In the genomic region with DNA sequence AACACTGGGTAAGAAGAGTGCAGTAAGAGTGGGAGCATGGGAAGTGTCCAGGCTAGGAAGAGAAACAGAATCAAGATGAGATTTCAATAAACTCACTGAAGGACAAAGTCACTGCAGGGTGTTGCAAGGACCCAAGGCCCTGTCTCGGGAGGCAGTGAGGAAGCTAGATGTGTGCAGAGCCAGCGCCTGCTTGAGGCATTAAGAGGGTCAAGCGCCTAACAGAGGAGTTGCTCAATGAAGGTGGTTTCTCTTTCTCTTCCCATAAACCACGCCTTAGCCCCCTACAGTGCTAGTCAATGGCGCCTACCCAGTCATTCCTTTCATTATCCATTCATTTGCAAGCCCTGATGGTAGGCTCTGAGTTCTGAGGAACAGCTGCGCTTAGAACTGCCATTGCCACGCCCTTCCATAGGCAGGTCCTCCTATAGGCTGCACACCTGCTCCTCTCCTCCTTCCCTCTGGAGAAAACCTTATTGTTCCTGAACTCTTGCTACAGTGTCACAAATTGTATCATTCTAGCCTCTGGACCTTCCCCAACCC, we compare ENCODE assay signal across 28 mouse cellular contexts. TPM values are rescaled to one million over a fixed set of nuclear protein-coding genes. Genes with fewer than 3 reads are reported as not detected.
DNase-seq lines count a peak whose midpoint lies in the region; ATAC-seq and TF ChIP-seq lines count a peak whose summit lies in the region.
"Had no signal": no experiment of that assay in that cellular context is flagged by ENCODE, and none has a peak within 500 bp of the region (broad histone marks: within the 10 kb centered on the region; RNA-seq: fewer than 3 reads in every experiment).

No protein-coding gene starts in this region.

- H3K36me3 ChIP-seq in lung, postnatal 0 days (ENCODE audit: insufficient read depth, low read length) = no peaks in the 10 kb centered on the region
- no peaks in the 10 kb centered on the region for H3K36me3 ChIP-seq in ES-Bruce4 (ENCODE audit: control insufficient read depth, insufficient read depth, low read length, poor library complexity, severe bottlenecking)
- H3K36me3 ChIP-seq in hindbrain, embryonic 16.5 days (ENCODE audit: control insufficient read depth, insufficient read depth, low read length) = no peaks in the 10 kb centered on the region
- H3K36me3 ChIP-seq: embryonic facial prominence, embryonic 13.5 days; heart, embryonic 10.5 days; hindbrain, embryonic 13.5 days; intestine, embryonic 15.5 days; limb, embryonic 10.5 days; liver, embryonic 13.5 days; stomach, embryonic 15.5 days had no signal

- H3K4me3 ChIP-seq in lung, postnatal 0 days (ENCODE audit: low read depth, low read length) = no peak overlapping the region
- H3K4me3 ChIP-seq in lung, adult 2 months (replicated peaks; ENCODE audit: extremely low read depth, low read depth, low read length) = no peak overlapping the region
- no peak overlapping the region for H3K4me3 ChIP-seq in ES-Bruce4 (ENCODE audit: low read depth, low read length)
- no peak overlapping the region for H3K4me3 ChIP-seq in bone marrow, adult 2 months (replicated peaks; ENCODE audit: control insufficient read depth, low read depth, low read length)
- no peak overlapping the region for H3K4me3 ChIP-seq in hindbrain, embryonic 16.5 days (ENCODE audit: low read length)
- H3K4me3 ChIP-seq: embryonic facial prominence, embryonic 13.5 days; gastrocnemius, adult 2 months; heart, embryonic 10.5 days; hindbrain, embryonic 13.5 days; intestine, embryonic 15.5 days; limb, embryonic 10.5 days; liver, embryonic 13.5 days; stomach, embryonic 15.5 days had no signal

- no peak for TF ChIP-seq POLR2A in lung, adult 2 months (IDR thresholded peaks at IDR 0.05; ENCODE audit: borderline replicate concordance, extremely low read depth, low read depth, low read length)
- no peak for TF ChIP-seq POLR2A in ES-Bruce4 (IDR thresholded peaks at IDR 0.05; ENCODE audit: insufficient read depth, low read length)
- TF ChIP-seq POLR2A in bone marrow, adult 2 months (IDR thresholded peaks at IDR 0.05; ENCODE audit: borderline replicate concordance, control insufficient read depth, low read depth, low read length) = no peak

- ATAC-seq in lung, postnatal 0 days = peak; percentile 32; the same call in 1 of the 2 replicates
- peak; percentile 80 for ATAC-seq in megakaryocyte, adult 5-6 weeks (ENCODE audit: poor library complexity, severe bottlenecking)
- no peak for ATAC-seq in hindbrain, embryonic 16.5 days
- ATAC-seq: forebrain, embryonic 14.5 days; intestine, embryonic 15.5 days; midbrain, embryonic 16.5 days had no signal

- H3K9ac ChIP-seq in lung, postnatal 0 days (replicated peaks; ENCODE audit: low read depth) = no peak overlapping the region
- no peak overlapping the region for H3K9ac ChIP-seq in ES-Bruce4 (ENCODE audit: low read depth, poor library complexity, severe bottlenecking)
- no peak overlapping the region for H3K9ac ChIP-seq in hindbrain, embryonic 16.5 days (ENCODE audit: low read depth, low read length)
- H3K9ac ChIP-seq: embryonic facial prominence, embryonic 13.5 days; hindbrain, embryonic 13.5 days; intestine, embryonic 15.5 days; liver, embryonic 13.5 days; stomach, embryonic 15.5 days had no signal

- no peak overlapping the region for H3K4me2 ChIP-seq in lung, postnatal 0 days (replicated peaks; ENCODE audit: low read depth, low read length)
- no peak overlapping the region for H3K4me2 ChIP-seq in hindbrain, embryonic 16.5 days (ENCODE audit: low read length)
- H3K4me2 ChIP-seq: embryonic facial prominence, embryonic 13.5 days; hindbrain, embryonic 13.5 days; intestine, embryonic 15.5 days; liver, embryonic 13.5 days; stomach, embryonic 15.5 days had no signal

- 39% methylated on average over 7 of the region's 7 CpGs for WGBS in lung, postnatal 0 days
- WGBS in lung, adult 2 months = 55% methylated on average over 7 of the region's 7 CpGs
- WGBS in bone marrow, adult 2 months = 32% methylated on average over 7 of the region's 7 CpGs
- 25% methylated on average over 7 of the region's 7 CpGs for WGBS in hindbrain, embryonic 16.5 days

- H3K4me1 ChIP-seq in lung, postnatal 0 days (ENCODE audit: insufficient read depth, low read depth, low read length) = no peaks in the 10 kb centered on the region
- no peaks in the 10 kb centered on the region for H3K4me1 ChIP-seq in lung, adult 2 months (ENCODE audit: control insufficient read depth, insufficient read depth, low read length)
- peaks cover 21% of the 10 kb centered on the region for H3K4me1 ChIP-seq in ES-Bruce4 (ENCODE audit: control insufficient read depth, insufficient read depth, low read length)
- peaks cover 14% of the 10 kb centered on the region for H3K4me1 ChIP-seq in bone marrow, adult 2 months (ENCODE audit: control insufficient read depth, insufficient read depth, low read length)
- peaks cover 11% of the 10 kb centered on the region for H3K4me1 ChIP-seq in hindbrain, embryonic 16.5 days (ENCODE audit: control insufficient read depth, insufficient read depth, low read depth, low read length)
- H3K4me1 ChIP-seq: heart, embryonic 10.5 days; intestine, embryonic 15.5 days; limb, embryonic 10.5 days; liver, embryonic 13.5 days; stomach, embryonic 15.5 days had no signal

- H3K9me3 ChIP-seq in lung, postnatal 0 days (ENCODE audit: low read length) = no peaks in the 10 kb centered on the region
- no peaks in the 10 kb centered on the region for H3K9me3 ChIP-seq in ES-Bruce4 (replicated peaks; ENCODE audit: control insufficient read depth, insufficient read depth, low read length, poor library complexity, severe bottlenecking)
- no peaks in the 10 kb centered on the region for H3K9me3 ChIP-seq in hindbrain, embryonic 16.5 days (ENCODE audit: control insufficient read depth, low read length)
- H3K9me3 ChIP-seq: embryonic facial prominence, embryonic 13.5 days; heart, embryonic 10.5 days; intestine, embryonic 15.5 days; limb, embryonic 10.5 days; liver, embryonic 13.5 days; stomach, embryonic 15.5 days had no signal

- peak; percentile 60 for DNase-seq in lung, postnatal 0 days (ENCODE audit: low spot score)
- DNase-seq in lung, adult 2 months = no peak
- no peak for DNase-seq in yolk sac, embryonic 10.5 days (ENCODE audit: low spot score)
- no peak for DNase-seq in layer of hippocampus, adult 11-12 months (ENCODE audit: low spot score)
- DNase-seq: adrenal gland, adult 2 months; cerebellum, adult 2 months; cerebellum, postnatal 25 days; embryo, embryonic 11 days; gastrocnemius, adult 2 months; kidney, adult 8-10 months; kidney, postnatal 10 days; liver, embryonic 13.5 days; thymus, adult 2 months; thymus, postnatal 4 days had no signal

- H3K27me3 ChIP-seq in lung, postnatal 0 days (replicated peaks; ENCODE audit: insufficient read depth, low read length) = no peaks in the 10 kb centered on the region; the same call in 1 of the 2 replicates
- no peaks in the 10 kb centered on the region for H3K27me3 ChIP-seq in ES-Bruce4 (ENCODE audit: control insufficient read depth, insufficient read depth, low read length, poor library complexity, severe bottlenecking)
- no peaks in the 10 kb centered on the region for H3K27me3 ChIP-seq in hindbrain, embryonic 16.5 days (replicated peaks; ENCODE audit: control insufficient read depth, insufficient read depth, low read length)
- H3K27me3 ChIP-seq: CH12.LX; hindbrain, embryonic 13.5 days; intestine, embryonic 15.5 days; liver, embryonic 13.5 days; stomach, embryonic 15.5 days had no signal

- no peak for TF ChIP-seq CTCF in lung, postnatal 0 days (IDR thresholded peaks at IDR 0.05)
- no peak for TF ChIP-seq CTCF in lung, adult 2 months (IDR thresholded peaks at IDR 0.05; ENCODE audit: insufficient read depth, low read length)
- no peak for TF ChIP-seq CTCF in ES-Bruce4 (IDR thresholded peaks at IDR 0.05; ENCODE audit: low read depth, low read length)
- TF ChIP-seq CTCF in bone marrow, adult 2 months (IDR thresholded peaks at IDR 0.05; ENCODE audit: control insufficient read depth, insufficient read depth, low read length) = no peak

- TF ChIP-seq EP300 in lung, postnatal 0 days (IDR thresholded peaks at IDR 0.05) = no peak
- TF ChIP-seq EP300 in ES-Bruce4 (IDR thresholded peaks at IDR 0.05; ENCODE audit: insufficient read depth, low read depth, low read length) = peak; percentile 97

- no peak overlapping the region for H3K27ac ChIP-seq in lung, postnatal 0 days (ENCODE audit: low read length)
- peak overlapping the region; percentile 99 for H3K27ac ChIP-seq in ES-Bruce4 (ENCODE audit: insufficient read depth, low read length)
- peak overlapping the region; percentile 1; the same call in 1 of the 2 replicates for H3K27ac ChIP-seq in bone marrow, adult 2 months (ENCODE audit: control insufficient read depth, insufficient read depth, low read depth, low read length, poor library complexity)
- no peak overlapping the region for H3K27ac ChIP-seq in hindbrain, embryonic 16.5 days (ENCODE audit: low read depth, low read length)
- H3K27ac ChIP-seq: embryonic facial prominence, embryonic 13.5 days; gastrocnemius, adult 2 months; heart, embryonic 10.5 days; hindbrain, embryonic 13.5 days; intestine, embryonic 15.5 days; limb, embryonic 10.5 days; liver, embryonic 13.5 days; macrophage; stomach, embryonic 15.5 days had no signal

RNA-seq across cellular contexts. Expression of gene Hrh2, which starts 23.9 kb away (rescaled TPM):
- 0.12 TPM in 2 replicates for polyA plus RNA-seq in lung, postnatal 0 days (2015; fragmentation: Nextera tagmentation; extraction: Ambion mirVana)
- polyA plus RNA-seq in lung, adult 2 months (2012; rRNA removed) = 1.0 and 1.4 TPM in 2 replicates
- not detected in 2 replicates for polyA plus RNA-seq in ES-Bruce4 (2011; ENCODE audit: insufficient read depth, insufficient read length, low read depth, missing spikeins)
- 1.3 and 4.4 TPM in 2 replicates for polyA plus RNA-seq in bone marrow, adult 2 months (2011; ENCODE audit: insufficient read depth, insufficient read length, low replicate concordance, missing spikeins)
- 11.7 and 12.7 TPM in 2 replicates for total RNA-seq in megakaryocyte, adult 5-6 weeks (2015)
- 4.9 and 6.0 TPM in 2 replicates for total RNA-seq in megakaryocyte, adult 5-6 weeks (2017)
- polyA plus RNA-seq in hindbrain, embryonic 16.5 days (2015; fragmentation: Nextera tagmentation; extraction: Ambion mirVana) = 1.1 TPM in 2 replicates
- polyA plus RNA-seq: embryonic facial prominence, embryonic 13.5 days had no signal

Comparison
In these comparisons a context has a peak if more than half of its experiments do, and no peak if none do; other contexts are left out.
1. H3K27ac ChIP-seq: peak in ES-Bruce4 (single experiment) and bone marrow, adult 2 months (single experiment); none in lung, postnatal 0 days (single experiment) and hindbrain, embryonic 16.5 days (single experiment).